Comparison of ENCODE assay signal across 9 mouse cellular contexts in the genomic region with DNA sequence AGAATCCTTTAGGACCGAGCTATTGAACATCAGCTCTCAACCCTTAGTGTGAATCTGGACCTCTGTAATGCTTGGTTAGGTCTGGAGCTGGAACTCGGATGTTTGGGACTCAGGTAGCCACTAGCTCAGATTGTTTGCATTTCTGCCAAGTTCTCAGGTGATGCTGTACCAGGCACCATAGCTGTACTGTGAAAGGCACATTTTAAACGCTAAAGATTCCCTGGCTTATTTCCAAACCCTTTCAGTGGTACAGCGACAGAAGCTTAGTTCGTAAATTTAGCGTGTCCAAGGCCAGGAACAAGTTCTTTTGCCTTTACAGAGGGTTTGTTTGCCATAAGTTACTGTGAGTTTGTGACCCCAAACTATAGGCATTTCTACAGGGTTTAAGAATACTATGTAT. TPM values are rescaled to one million over a fixed set of nuclear protein-coding genes. Genes with fewer than 3 reads are reported as not detected.
DNase-seq lines count a peak whose midpoint lies in the region; ATAC-seq and TF ChIP-seq lines count a peak whose summit lies in the region.
"Had no signal": no experiment of that assay in that cellular context is flagged by ENCODE, and none has a peak within 500 bp of the region (broad histone marks: within the 10 kb centered on the region; RNA-seq: fewer than 3 reads in every experiment).

No protein-coding gene starts in this region.

- no peaks in the 10 kb centered on the region for H3K36me3 ChIP-seq in heart, adult 2 months (ENCODE audit: control insufficient read depth, insufficient read depth, low read length)
- no peaks in the 10 kb centered on the region for H3K36me3 ChIP-seq in ES-Bruce4 (ENCODE audit: control insufficient read depth, insufficient read depth, low read length, poor library complexity, severe bottlenecking)
- no peaks in the 10 kb centered on the region for H3K36me3 ChIP-seq in heart, embryonic 15.5 days
- H3K36me3 ChIP-seq in liver, embryonic 16.5 days (ENCODE audit: control insufficient read depth, insufficient read depth): no peaks in the 10 kb centered on the region

- WGBS in heart, adult 2 months: 54% methylated on average over 6 of the region's 6 CpGs
- 41% methylated on average over 6 of the region's 6 CpGs for WGBS in heart, embryonic 15.5 days
- 57% methylated on average over 6 of the region's 6 CpGs for WGBS in liver, embryonic 16.5 days (ENCODE audit: insufficient replicate concordance)

- intact Hi-C loops in heart, adult 2 months (cut with DNase I): loop anchor here (10.0 kb wide), 1 partner anchor 122 kb away; no protein-coding TSS in a partner anchor
- intact Hi-C loops in heart, postnatal 10 days (cut with DNase I): loop anchor here (10.0 kb wide), 1 partner anchor 112 kb away; the partner anchor contains the start of gene Nr4a2

- H3K4me1 ChIP-seq in heart, adult 2 months (ENCODE audit: control insufficient read depth, insufficient read depth, low read length): no peaks in the 10 kb centered on the region
- peaks cover 7% of the 10 kb centered on the region for H3K4me1 ChIP-seq in ES-Bruce4 (ENCODE audit: control insufficient read depth, insufficient read depth, low read length)
- H3K4me1 ChIP-seq in heart, embryonic 15.5 days (replicated peaks): peaks cover 13% of the 10 kb centered on the region
- H3K4me1 ChIP-seq in liver, embryonic 16.5 days (ENCODE audit: control insufficient read depth, low read depth, low read length): peaks cover 8% of the 10 kb centered on the region; the same call in 1 of the 2 replicates

- peak overlapping the region; percentile 62 for H3K4me3 ChIP-seq in heart, adult 2 months
- H3K4me3 ChIP-seq in ES-Bruce4 (ENCODE audit: low read depth, low read length): no peak overlapping the region
- peak overlapping the region; percentile 66 for H3K4me3 ChIP-seq in heart, embryonic 15.5 days
- peak overlapping the region; percentile 75; the same call in 1 of the 2 replicates for H3K4me3 ChIP-seq in liver, embryonic 16.5 days (ENCODE audit: low read depth, low read length)

- ATAC-seq in heart, embryonic 15.5 days (replicated peaks; ENCODE audit: insufficient number of reproducible peaks, insufficient read depth, low FRiP score, low read depth): no peak
- no peak for ATAC-seq in liver, embryonic 16.5 days (ENCODE audit: low read depth)

- TF ChIP-seq POLR2A in heart, adult 2 months (IDR thresholded peaks at IDR 0.05; ENCODE audit: insufficient read depth, low read depth, low read length): no peak
- no peak for TF ChIP-seq POLR2A in ES-Bruce4 (IDR thresholded peaks at IDR 0.05; ENCODE audit: insufficient read depth, low read length)

- no peak overlapping the region for H3K9ac ChIP-seq in heart, adult 2 months (ENCODE audit: low read depth, low read length)
- H3K9ac ChIP-seq in ES-Bruce4 (ENCODE audit: low read depth, poor library complexity, severe bottlenecking): peak overlapping the region; percentile 78
- H3K9ac ChIP-seq in heart, embryonic 15.5 days: peak overlapping the region; percentile 83; the same call in 1 of the 2 replicates
- H3K9ac ChIP-seq in liver, embryonic 16.5 days (ENCODE audit: low read depth, low read length): no peak overlapping the region

- TF ChIP-seq EP300 in heart, adult 2 months (IDR thresholded peaks at IDR 0.05; ENCODE audit: insufficient read depth, low read depth, low read length): no peak
- TF ChIP-seq EP300 in ES-Bruce4 (IDR thresholded peaks at IDR 0.05; ENCODE audit: insufficient read depth, low read depth, low read length): no peak

- H3K27ac ChIP-seq in heart, adult 2 months: no peak overlapping the region
- H3K27ac ChIP-seq in ES-Bruce4 (ENCODE audit: insufficient read depth, low read length): peak overlapping the region; percentile 67
- H3K27ac ChIP-seq in heart, embryonic 15.5 days: no peak overlapping the region
- H3K27ac ChIP-seq in liver, embryonic 16.5 days (ENCODE audit: low read length): no peak overlapping the region

- H3K27me3 ChIP-seq in heart, adult 2 months (ENCODE audit: control insufficient read depth, insufficient read depth, low read length): no peaks in the 10 kb centered on the region
- no peaks in the 10 kb centered on the region for H3K27me3 ChIP-seq in ES-Bruce4 (ENCODE audit: control insufficient read depth, insufficient read depth, low read length, poor library complexity, severe bottlenecking)
- no peaks in the 10 kb centered on the region for H3K27me3 ChIP-seq in heart, embryonic 15.5 days
- no peaks in the 10 kb centered on the region for H3K27me3 ChIP-seq in liver, embryonic 16.5 days (ENCODE audit: control insufficient read depth, insufficient read depth, low read depth, low read length)

- no peaks in the 10 kb centered on the region for H3K79me2 ChIP-seq in heart, adult 2 months (replicated peaks; ENCODE audit: control insufficient read depth, insufficient read depth, low read length)

- no peak for DNase-seq in heart, adult 2 months
- DNase-seq in heart, postnatal 10 days: no peak
- DNase-seq in urinary bladder, postnatal 25 days (ENCODE audit: low spot score): no peak
- no peak for DNase-seq in spleen, postnatal 36 days (ENCODE audit: low spot score in 2 of 2)
- DNase-seq in yolk sac, embryonic 10.5 days (ENCODE audit: low spot score): no peak
- DNase-seq: lung, postnatal 4 days had no signal

- peak overlapping the region; percentile 98 for H3K4me2 ChIP-seq in heart, embryonic 15.5 days
- peak overlapping the region; percentile 92; the same call in 1 of the 2 replicates for H3K4me2 ChIP-seq in liver, embryonic 16.5 days (ENCODE audit: low read depth, low read length)

- H3K9me3 ChIP-seq in ES-Bruce4 (replicated peaks; ENCODE audit: control insufficient read depth, insufficient read depth, low read length, poor library complexity, severe bottlenecking): no peaks in the 10 kb centered on the region
- no peaks in the 10 kb centered on the region for H3K9me3 ChIP-seq in heart, embryonic 15.5 days (replicated peaks)
- H3K9me3 ChIP-seq in liver, embryonic 16.5 days (replicated peaks; ENCODE audit: control insufficient read depth, low read length): no peaks in the 10 kb centered on the region

- no peak for TF ChIP-seq CTCF in heart, adult 2 months (IDR thresholded peaks at IDR 0.05)
- no peak for TF ChIP-seq CTCF in ES-Bruce4 (IDR thresholded peaks at IDR 0.05; ENCODE audit: low read depth, low read length)

RNA-seq across cellular contexts. Expression of gene Gpd2, which starts 0.4 kb away (rescaled TPM):
- total RNA-seq in heart, adult 2 months (2021): 10 to 100 TPM; 13.1 to 16.0 TPM
- polyA plus RNA-seq in heart, adult 2 months (2012; rRNA removed): 8.7 and 10.1 TPM in 2 replicates
- 10 to 100 TPM; 20.7 to 42.3 TPM for total RNA-seq in heart, postnatal 10 days (2021)
- polyA plus RNA-seq in ES-Bruce4 (2011; ENCODE audit: insufficient read depth, insufficient read length, low read depth, missing spikeins): 39.2 and 40.0 TPM in 2 replicates
- 10.1 and 12.7 TPM in 2 replicates for polyA plus RNA-seq in heart, embryonic 15.5 days (2015; fragmentation: Nextera tagmentation; extraction: Ambion mirVana)
- 4.6 and 5.9 TPM in 2 replicates for polyA plus RNA-seq in liver, embryonic 16.5 days (2015; fragmentation: Nextera tagmentation; extraction: Ambion mirVana)

Comparison
In these comparisons a context has a peak if more than half of its experiments do, and no peak if none do; other contexts are left out.
1. H3K9ac ChIP-seq: peak in ES-Bruce4 (single experiment) and heart, embryonic 15.5 days (single experiment); none in heart, adult 2 months (single experiment) and liver, embryonic 16.5 days (single experiment).